Mouse (Mus musculus): ENCODE results near the gene Ulk4. TPM values are rescaled to one million over a fixed set of nuclear protein-coding genes. Genes with fewer than 3 reads are reported as not detected.
A peak's percentile ranks its signal among the peaks of the same experiment; 100 is the strongest.

Gene Ulk4
- polyA plus RNA-seq, 1 experiment = 0.43 TPM

DNA sequence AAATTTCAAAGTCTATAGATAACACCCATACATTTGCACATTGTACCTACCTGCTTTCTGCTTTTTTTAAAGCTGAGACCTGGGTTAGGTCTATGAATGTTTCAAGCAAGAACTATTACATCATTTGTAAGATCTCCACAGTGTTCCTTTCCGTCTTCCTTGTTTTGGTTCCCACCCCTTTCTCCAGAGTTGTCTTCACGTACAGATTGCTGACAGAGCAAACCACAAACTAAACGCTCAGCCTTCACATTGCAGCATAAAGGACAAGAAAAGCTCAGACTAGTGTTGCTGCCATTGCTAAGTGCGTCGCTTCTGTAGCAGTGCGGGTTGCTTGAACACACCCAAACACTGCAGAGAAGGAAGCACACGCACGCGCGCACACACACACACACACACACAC is 11.7 kb downstream of the Ulk4 start:
- DNase-seq (ENCODE audit: low read depth, low spot score) = no peak

DNA sequence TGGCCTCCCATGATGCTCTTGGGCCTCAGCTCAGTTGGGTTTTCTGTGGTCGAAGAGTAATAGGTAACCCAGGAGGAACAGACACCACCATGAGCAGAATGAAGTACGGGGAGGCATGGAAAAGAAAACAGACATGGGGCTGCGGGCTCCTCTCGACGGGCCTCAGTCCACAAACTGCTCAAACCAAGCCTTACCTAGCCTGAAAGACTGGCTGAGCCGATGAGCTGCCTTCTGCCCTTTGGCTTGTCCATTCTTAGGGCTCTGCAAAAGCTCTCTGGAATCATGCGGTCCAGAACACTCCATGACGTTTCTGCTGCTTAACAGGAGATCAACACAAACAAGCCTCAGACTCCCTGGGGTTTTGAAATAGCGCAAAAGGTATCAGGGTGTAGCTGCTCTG is 19.9 kb downstream of the Ulk4 start:
- DNase-seq (ENCODE audit: low read depth, low spot score) = no peak
- WGBS = 84% methylated on average over 9 of the region's 9 CpGs

More for the DNA sequence above, 11.7 kb downstream of the Ulk4 start:
- WGBS = 37% methylated on average over 10 of the region's 10 CpGs

DNA sequence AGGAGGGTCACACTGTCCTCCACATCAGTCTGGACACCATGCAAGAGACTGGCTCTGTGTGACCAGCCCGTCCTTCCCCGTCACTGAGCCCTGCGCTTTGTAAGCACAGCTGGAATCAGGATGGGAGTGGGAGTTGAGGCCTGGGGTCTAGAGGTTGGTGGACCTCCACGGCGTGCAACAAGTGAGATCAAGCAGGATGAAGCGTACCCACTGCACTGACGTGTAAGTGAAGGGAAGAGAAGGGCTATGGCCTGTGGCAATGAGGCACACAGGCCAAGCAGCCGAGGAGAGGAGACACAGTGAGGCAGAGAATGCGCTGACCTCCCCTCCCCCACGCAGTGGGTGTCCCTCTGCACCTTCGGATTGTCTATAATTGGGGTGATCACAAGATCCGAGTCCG is 22.2 kb downstream of the Ulk4 start:
- WGBS = 97% methylated on average over 13 of the region's 13 CpGs
- DNase-seq (ENCODE audit: low read depth, low spot score) = no peak

DNA sequence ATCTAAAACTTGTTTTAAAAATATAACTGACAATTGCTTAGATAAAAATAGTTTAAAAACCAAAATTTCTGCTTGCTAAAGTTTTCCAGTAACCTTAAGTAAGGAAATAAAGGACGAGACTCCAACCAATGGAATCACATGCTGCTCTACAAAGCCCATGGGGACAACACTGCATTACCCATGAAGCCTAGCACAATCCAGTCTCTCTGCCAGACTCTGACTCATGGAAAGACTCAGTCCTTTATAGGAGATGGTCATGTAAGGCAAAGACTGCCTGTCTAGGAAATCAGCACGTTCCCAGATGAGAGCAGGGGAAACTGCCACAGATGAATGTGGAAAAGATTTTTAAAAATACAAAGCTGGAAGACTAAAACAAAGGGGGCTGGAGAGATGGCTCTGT is 23.0 kb downstream of the Ulk4 start:
- no peak for DNase-seq (ENCODE audit: low read depth, low spot score)
- WGBS = 54% methylated on average over 2 of the region's 2 CpGs

DNA sequence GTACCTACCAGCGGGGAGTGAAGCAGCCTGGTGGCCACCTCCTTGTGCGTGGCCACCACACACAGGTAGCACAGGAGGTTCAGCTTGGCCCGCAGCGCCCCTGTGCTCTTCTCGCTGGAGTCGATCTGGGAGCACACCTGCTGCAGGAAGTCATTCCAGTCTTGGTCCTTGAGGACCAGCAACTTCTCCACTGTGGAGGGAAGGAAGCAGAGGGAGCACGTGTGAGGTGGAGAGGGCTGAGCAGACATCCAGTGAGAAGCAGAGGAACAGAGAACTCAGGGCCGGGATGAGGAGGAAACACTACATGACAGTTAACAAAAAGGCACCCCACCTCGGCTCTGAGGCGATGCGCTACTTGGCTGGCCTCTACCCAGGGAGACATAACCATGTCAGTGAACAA is 26.1 kb downstream of the Ulk4 start:
- 92% methylated on average over 11 of the region's 11 CpGs for WGBS
- no peak for DNase-seq (ENCODE audit: low read depth, low spot score)

DNA sequence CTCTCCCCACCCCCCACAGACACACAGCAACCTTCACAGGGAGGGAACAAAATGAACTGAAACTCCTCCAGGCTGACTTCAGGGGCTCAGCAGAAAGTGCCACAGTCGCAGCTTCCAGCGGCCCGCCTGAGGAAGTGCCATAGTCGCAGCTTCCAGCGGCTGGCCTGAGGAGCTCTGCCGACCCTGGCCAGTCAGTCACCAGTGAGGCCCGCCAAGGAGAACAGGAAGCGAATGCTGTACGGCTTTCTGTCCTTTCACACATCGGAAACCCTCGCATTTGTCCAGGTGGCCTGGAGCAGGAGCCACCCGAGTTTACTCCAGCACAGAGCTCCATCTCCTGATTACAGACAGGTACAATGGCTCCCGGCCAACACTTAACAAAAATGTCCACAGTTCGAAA is 27.2 kb downstream of the Ulk4 start:
- WGBS = 69% methylated on average over 14 of the region's 14 CpGs
- DNase-seq (ENCODE audit: low read depth, low spot score) = no peak

DNA sequence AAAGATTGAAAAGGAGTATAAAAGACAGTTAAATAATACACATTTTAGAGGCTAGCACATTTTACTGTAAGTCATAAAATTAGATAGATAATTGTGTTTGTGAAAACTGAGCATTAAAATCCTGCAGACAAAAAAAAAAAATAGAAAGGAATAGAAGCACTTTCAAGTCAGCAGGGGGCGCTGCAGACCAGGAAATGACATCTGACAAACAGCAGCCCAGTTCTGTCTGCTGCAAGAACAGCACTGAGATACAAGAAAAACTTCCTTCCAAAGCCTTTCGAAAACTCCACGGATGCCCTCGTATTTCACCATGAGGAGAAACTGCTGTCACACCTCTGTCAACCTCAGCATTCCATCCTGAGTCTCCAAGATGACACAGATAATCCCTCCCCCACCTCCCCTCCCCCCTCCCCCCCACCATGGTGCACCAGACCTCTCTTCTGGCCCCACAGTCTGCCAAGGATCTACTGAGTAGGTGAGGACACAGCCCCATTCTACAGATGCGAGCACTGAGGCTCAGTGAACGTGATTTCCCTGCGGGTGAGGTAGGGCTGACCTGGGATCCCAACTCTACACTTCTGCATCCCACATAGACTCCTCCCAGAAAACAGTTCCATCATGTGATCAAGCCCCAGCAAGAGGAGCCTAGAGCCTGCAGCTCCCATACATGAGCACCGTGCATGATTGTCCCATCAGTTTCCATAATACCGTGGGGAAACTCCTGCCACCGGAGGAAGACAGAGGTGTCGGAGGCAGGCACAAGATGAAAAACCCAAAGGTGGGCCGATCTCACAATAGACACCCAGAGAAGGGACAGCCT is 28.8 kb downstream of the Ulk4 start:
- peak; percentile 63 for DNase-seq (ENCODE audit: low read depth, low spot score)
- WGBS = 58% methylated on average over 12 of the region's 12 CpGs

DNA sequence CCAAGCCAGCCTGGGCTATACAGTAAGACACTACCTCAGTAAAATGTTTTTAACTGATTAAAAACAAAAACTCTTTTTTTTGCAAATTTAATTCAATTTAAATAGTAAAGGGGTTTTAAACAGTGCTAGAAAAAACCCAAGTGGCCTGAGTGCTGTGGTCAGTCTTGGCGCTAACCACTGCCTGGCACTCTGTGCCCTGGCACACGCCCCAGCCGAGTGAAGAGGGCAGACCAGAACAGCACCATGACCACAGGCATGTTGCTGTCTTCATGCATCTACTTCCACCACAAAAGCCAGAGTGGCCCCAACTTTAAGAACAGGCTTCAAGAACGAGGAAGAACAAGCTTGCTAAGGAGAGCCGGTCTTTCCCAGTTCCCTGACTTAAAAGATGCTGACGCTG is 29.9 kb downstream of the Ulk4 start:
- no peak for DNase-seq (ENCODE audit: low read depth, low spot score)
- WGBS = 79% methylated on average over 6 of the region's 6 CpGs

DNA sequence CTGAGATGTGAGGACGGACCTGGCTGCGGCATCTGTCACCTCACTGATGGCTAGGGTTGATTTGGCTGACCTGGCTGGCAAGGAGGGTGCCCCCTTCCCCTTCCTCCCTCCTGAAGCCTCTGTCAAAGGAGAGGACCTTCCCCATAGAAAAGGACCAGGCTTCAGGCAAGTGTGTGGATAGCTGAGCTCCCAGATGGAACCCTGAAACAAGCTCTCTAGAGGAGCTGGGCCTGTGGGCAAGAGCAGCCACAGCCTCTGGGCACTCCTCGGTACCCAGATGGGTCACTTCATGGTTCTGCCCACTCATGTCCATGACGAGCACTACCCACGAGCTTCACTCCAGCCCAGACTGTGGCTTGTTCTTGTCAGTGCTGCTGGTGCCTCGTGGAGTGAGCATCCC is 34.7 kb downstream of the Ulk4 start:
- WGBS = 87% methylated on average over 6 of the region's 6 CpGs

DNA sequence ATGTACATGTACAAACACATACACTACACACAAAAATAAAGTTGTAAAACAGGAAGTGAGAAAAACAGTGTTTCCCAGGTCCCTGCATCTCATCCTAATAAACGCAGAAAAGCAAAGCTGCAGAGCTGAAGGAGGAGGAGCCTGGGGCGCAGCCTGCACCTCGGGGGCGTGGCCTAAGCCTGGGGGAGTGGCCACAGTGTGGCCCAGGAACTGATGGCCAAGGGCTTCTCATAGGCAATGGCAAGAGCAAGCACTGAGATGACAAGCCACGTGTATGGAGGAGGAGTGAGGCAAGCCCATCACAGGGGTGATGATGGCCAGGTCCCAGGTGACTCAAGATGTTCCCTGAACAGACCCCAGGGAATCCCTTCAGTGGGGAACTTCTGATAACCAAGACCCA is 35.2 kb downstream of the Ulk4 start:
- WGBS = 10% methylated on average over 5 of the region's 5 CpGs
- DNase-seq (ENCODE audit: low read depth, low spot score) = no peak

More for the DNA sequence above, 34.7 kb downstream of the Ulk4 start:
- DNase-seq (ENCODE audit: low read depth, low spot score) = no peak

DNA sequence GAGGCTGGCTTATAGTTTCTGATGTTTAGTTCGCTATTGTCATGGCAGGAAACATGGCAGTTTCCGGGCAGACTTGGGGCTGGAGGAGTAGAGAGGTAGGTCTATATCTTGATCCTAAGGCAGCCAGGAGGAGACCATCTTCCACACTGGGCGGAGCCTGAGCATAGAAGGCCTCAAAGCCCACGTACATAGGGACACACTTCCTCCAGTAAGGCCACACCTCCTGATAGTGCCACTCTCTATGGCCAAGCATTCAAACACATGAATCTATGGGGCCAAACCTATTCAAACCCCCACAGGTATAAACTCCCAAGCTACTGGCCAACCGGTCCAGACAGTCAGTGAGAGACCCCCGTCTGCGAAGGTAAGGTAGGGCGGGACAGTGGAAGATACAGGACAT is 35.6 kb downstream of the Ulk4 start:
- no peak for DNase-seq (ENCODE audit: low read depth, low spot score)
- WGBS = 79% methylated on average over 8 of the region's 8 CpGs

DNA sequence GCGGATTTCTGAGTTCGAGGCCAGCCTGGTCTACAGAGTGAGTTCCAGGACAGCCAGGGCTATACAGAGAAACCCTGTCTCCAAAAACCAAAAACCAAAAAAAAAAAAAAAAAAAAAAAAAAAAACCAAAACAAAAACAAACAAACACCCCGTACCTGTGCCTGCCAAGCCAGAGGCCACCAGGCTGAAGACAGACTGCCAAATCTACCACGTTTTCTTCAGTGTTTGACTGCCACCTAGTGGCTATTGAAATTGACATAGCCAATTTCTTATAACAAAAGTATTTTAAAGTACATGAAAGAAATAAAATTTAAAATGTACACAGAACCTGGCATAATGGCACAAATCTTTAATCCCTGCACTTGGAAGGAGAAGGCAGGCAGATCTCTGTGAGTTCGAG is 36.8 kb downstream of the Ulk4 start:
- peak; percentile 35 for DNase-seq (ENCODE audit: low read depth, low spot score)
- 41% methylated on average over 5 of the region's 5 CpGs for WGBS

DNA sequence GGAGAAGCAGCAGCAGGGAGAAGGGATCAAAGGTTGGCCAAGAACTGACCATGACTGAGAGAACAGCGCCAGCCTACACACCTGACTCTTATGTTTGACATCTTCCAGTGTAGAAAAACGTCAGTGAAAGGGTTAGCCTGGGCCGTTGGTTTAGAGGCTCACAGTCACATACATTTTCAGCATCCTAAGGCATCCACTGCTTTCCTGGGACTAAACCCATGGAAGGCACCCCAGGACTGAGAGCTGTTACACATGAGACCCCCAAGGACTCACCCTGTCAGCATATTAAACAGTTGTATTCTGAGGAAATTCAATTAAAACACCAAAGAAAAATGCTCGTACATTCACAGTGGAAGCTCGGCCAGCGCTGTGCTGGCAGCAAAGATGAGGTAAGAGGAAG is 37.4 kb downstream of the Ulk4 start:
- WGBS = 78% methylated on average over 6 of the region's 6 CpGs
- DNase-seq (ENCODE audit: low read depth, low spot score) = no peak

DNA sequence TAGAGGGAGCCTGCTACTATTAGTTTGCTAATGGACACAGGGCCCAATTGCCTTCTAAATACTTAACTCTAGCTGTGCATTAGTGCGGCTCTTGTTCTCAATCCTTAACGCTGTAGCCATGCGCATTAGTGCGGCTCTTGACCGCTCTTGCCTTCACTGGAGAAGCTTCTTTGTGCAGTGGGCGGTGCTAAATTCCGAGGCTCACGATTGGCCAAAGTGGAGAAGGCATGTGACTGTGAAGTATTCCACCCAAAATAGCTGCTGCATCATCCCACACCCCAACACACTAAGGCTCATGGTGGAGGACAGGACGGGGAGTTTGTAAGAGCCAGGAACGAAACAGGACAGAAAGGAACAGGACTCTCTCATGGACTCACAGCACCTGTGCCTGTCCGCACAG is 58.4 kb downstream of the Ulk4 start:
- 89% methylated on average over 11 of the region's 11 CpGs for WGBS
- DNase-seq (ENCODE audit: low read depth, low spot score) = no peak

DNA sequence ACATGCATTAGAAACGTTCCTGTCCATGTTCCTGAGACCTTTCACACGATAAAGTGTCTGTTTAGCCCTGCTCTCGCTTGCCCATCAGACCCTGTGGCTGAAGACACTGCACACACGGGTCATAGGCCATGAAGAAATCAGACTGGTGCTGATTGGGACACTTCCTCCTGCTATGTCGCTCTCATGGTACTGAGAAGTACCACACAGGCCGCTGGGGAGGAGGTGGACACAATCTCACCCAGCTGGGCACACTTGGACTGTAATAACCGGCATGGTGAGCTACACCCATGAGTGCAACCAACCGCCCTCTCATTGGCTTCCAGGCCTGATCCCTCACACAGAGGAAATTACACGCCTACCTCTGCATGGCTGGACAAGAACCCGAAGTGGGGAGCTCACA is 58.8 kb downstream of the Ulk4 start:
- 74% methylated on average over 10 of the region's 10 CpGs for WGBS
- DNase-seq (ENCODE audit: low read depth, low spot score) = no peak

DNA sequence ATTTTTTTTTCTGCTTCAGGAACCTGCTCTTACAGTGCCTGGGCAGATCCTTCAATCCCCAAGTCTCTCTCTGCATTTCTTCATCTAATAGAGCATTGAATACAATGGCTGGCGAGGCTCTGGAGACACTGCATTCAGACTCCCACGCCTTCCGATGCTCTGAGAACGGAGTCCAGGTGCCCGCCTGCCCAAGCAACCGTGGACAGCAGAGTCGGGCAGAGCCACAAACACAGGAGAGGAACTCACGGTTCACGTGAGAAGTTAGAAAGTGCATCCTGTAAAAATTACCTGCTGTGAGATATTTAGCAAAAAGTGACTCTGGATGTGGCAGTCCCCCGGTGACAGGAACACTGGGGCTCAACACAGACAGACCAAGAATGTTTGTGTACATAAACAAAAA is 59.3 kb downstream of the Ulk4 start:
- WGBS = 88% methylated on average over 10 of the region's 10 CpGs

DNA sequence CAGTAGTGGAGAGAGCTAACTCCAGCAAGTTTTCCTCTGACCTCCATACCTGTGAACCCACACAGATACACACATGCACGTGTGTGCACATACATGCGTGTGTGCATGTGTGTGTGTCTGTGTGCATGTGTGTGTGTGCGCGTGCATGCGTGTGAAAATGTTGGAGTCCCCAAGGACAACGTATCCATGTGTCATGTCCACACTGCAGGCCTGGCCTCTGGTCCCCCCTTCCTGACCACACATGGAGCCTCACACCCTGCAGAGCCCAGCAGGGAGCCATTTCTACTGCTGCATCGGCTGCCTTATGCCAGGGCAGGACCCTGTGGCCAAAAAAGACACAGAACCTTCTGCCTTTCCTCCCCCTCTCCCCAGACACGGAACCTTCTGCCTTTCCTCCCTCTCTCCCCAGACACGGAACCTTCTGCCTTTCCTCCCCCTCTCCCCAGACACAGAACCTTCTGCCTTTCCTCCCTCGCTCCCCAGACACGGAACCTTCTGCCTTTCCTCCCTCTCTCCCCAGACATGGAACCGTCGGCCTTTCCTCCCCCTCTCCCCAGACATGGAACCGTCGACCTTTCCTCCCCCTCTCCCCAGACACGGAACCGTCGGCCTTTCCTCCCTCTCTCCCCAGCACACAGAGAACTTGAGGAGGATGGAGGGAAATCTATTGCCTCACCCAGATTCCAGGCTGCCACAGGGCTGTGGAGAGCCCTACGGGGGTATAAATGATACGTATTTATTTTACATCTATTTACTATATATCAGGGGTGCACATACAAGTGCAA is 60.3 kb downstream of the Ulk4 start:
- no peak for DNase-seq (ENCODE audit: low read depth, low spot score)
- 74% methylated on average over 20 of the region's 20 CpGs for whole genome bisulfite sequencing

More for the DNA sequence above, 59.3 kb downstream of the Ulk4 start:
- DNase-seq (ENCODE audit: low read depth, low spot score) = no peak

DNA sequence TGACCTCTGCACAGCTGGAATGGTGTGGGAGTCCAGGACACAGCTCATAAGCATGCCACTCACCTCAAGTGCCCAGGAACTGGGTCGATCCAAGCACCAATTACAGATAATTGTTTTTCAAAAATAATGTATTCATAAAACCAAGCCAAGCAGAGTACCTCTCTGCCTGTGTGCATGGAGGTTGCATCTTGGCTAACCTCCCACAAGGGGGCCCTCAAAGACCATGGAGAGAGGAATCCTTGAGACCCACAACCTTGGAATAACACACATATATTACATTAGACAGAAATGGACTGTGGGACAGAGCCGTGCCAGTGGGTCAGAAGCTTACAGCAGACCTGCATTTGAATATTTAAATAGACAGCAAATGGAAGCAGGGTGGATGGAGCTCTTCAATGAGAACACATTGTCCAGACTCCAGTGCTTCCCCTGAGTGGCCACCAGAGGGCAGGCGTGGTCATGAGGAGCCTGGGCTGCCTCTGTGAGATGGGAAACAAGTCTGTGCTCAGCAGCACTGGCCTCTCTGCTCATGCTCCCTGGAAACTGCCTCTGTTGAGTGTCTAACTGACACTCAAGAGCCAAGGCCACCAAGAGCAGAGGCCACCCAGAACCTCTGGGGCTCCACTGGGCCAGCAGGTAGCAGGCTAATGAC is 61.5 kb downstream of the Ulk4 start:
- DNase-seq (ENCODE audit: low read depth, low spot score) = peak; percentile 7
- 21% methylated on average over 3 of the region's 3 CpGs for WGBS

DNA sequence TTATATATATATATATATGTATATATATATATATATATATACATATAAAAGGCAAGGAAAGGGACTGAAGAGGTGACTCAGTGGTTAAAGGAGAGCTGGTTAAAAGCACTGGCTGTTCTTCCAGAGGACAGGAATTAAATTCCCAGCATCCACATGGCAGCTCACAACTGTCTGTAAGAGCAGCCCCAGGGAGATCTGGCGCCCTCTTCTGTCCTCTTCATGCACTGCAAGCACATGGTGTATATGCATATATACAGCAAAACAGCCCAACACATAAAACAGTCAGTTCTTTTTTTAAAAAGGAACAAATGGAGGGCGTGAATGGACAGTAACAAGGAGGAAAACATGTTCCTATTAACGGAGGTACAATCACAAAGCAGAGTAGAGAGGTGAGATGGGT is 64.7 kb downstream of the Ulk4 start:
- 60% methylated on average over 3 of the region's 3 CpGs for WGBS
- DNase-seq (ENCODE audit: low read depth, low spot score) = no peak

DNA sequence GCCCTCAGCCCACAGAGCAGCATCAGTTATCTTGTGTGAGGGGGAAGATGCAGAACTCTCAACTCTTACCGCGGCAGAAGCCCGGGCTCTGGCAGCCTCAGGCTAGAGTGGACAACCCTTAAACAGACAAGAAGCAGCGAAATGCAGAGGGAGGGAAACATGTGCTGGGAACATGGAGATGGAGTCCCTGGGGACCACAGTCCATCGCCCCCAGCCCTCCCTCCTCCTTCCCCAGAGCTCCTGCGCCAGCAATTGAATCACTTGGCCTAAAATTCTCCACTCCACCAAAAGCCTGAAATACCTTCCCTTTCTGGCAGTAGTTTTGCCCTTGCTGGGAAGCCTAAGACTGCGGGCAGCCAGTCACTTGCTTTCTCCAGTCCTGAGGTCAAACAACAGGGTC is 72.0 kb downstream of the Ulk4 start:
- WGBS = 82% methylated on average over 7 of the region's 7 CpGs
- no peak for DNase-seq (ENCODE audit: low read depth, low spot score)

Data from large intestine, adult 2 months (tissue).